23 mouse cellular contexts compared by ENCODE assay signal in the genomic region with DNA sequence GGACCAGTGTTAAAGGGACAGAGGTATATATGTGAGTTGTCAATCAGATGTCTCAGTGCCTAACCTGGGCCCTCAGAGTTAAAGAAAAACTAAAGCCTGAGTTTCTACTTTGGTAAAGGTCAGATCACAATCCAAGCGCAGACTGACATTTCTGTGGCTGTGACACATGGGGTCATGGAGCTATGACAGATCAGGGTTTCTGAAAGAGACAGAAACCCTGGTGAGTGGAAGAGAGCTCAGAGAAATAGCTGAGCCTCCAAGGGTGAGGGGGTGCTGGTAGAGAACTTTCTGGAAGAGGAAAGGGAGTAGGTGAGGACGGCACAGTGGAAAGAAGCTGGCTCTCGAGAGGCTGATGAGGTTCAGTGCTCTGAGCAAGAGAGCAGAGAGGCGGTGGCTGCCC. TPM values are rescaled to one million over a fixed set of nuclear protein-coding genes. Genes with fewer than 3 reads are reported as not detected.
DNase-seq lines count a peak whose midpoint lies in the region; TF ChIP-seq lines count a peak whose summit lies in the region.
"Had no signal": no experiment of that assay in that cellular context is flagged by ENCODE, and none has a peak within 500 bp of the region (broad histone marks: within the 10 kb centered on the region; RNA-seq: fewer than 3 reads in every experiment).

No protein-coding gene starts in this region.

- intact Hi-C loops in gastrocnemius, adult 2 months (cut with DNase I), result no loop called here

- TF ChIP-seq CTCF in gastrocnemius, adult 2 months (IDR thresholded peaks at IDR 0.05), result no peak

- peak overlapping the region; percentile 90 for H3K27ac ChIP-seq in gastrocnemius, adult 2 months
- H3K27ac ChIP-seq: embryonic facial prominence, embryonic 13.5 days; embryonic facial prominence, embryonic 15.5 days; forebrain, embryonic 10.5 days; forebrain, embryonic 12.5 days had no signal

- DNase-seq in adrenal gland, adult (ENCODE audit: inconsistent age in 2 of 2, low spot score in 1 of 2), result peak; percentile 58 to 85
- DNase-seq in adrenal gland, postnatal 4 days (ENCODE audit: low spot score in 2 of 2), result no peak
- DNase-seq in adrenal gland, postnatal 36 days, result peak; percentile 46 to 55
- no peak for DNase-seq in adrenal gland, adult 8-10 months
- no peak for DNase-seq in gastrocnemius, adult 2 months
- no peak for DNase-seq in gastrocnemius, postnatal 10 days
- DNase-seq in induced T-regulatory cell, adult 2 months (ENCODE audit: low read depth), result peak; percentile 39
- DNase-seq: adrenal gland, postnatal 25 days; B cell, adult 2 months; cerebellum, adult 11 months; cerebellum, adult 18-20 months; cerebellum, adult 8-10 months; cerebellum, postnatal 14 days; cerebellum, postnatal 36 days; embryo, embryonic 11 days had no signal

- no peak overlapping the region for H3K4me3 ChIP-seq in gastrocnemius, adult 2 months
- H3K4me3 ChIP-seq: embryonic facial prominence, embryonic 13.5 days; embryonic facial prominence, embryonic 15.5 days; erythroblast, embryonic 14.5 days; forebrain, embryonic 10.5 days; forebrain, embryonic 12.5 days had no signal

RNA-seq across cellular contexts. Expression of gene Mamstr, which starts 6.9 kb away (rescaled TPM):
- total RNA-seq in adrenal gland, postnatal 4 days (2021), result 10 to 100 TPM; 11.5 to 14.2 TPM
- 10 to 100 TPM in 1 of 2 experiments, 1 to 10 TPM in 1; 3.0 to 11.0 TPM for total RNA-seq in adrenal gland, postnatal 36 days (2021)
- total RNA-seq in adrenal gland, adult 8-10 months (2022), result 10 to 100 TPM in 1 of 4 experiments, 1 to 10 TPM in 3; 2.4 to 14.9 (median 3.6) TPM
- total RNA-seq in gastrocnemius, adult 2 months (2021), result 10 to 100 TPM; 18.7 to 44.9 TPM
- 100 to 1,000 TPM; 105 to 131 TPM for total RNA-seq in gastrocnemius, postnatal 10 days (2021)
- total RNA-seq: MEL had no signal

RNA-seq across cellular contexts. Expression of gene Rasip1, which starts 19.4 kb away (rescaled TPM):
- total RNA-seq in adrenal gland, postnatal 4 days (2021), result 10 to 100 TPM; 31.1 to 31.2 TPM
- 10 to 100 TPM; 18.7 to 26.0 TPM for total RNA-seq in adrenal gland, postnatal 36 days (2021)
- total RNA-seq in adrenal gland, adult 8-10 months (2022), result 10 to 100 TPM; 15.5 to 30.2 (median 21.4) TPM
- total RNA-seq in gastrocnemius, adult 2 months (2021), result 1 to 10 TPM; 5.7 to 8.0 TPM
- 10 to 100 TPM; 17.2 to 19.7 TPM for total RNA-seq in gastrocnemius, postnatal 10 days (2021)
- total RNA-seq: common myeloid progenitor, adult 5-6 weeks had no signal

RNA-seq across cellular contexts. Expression of gene Fut2, which starts 19.5 kb away (rescaled TPM):
- total RNA-seq in adrenal gland, postnatal 4 days (2021), result under 1 TPM in 1 of 2 experiments, not detected in 1; 0.42 TPM
- under 1 TPM in 1 of 2 experiments, not detected in 1; 0.17 TPM for total RNA-seq in adrenal gland, postnatal 36 days (2021)
- total RNA-seq in adrenal gland, adult 8-10 months (2022), result under 1 TPM in 2 of 4 experiments, not detected in 2; 0.11 to 0.18 TPM
- total RNA-seq in gastrocnemius, adult 2 months (2021), result under 1 TPM; 0.14 to 0.28 TPM
- under 1 TPM in 1 of 2 experiments, not detected in 1; 0.11 TPM for total RNA-seq in gastrocnemius, postnatal 10 days (2021)
- total RNA-seq: adrenal gland, postnatal 25 days; common myeloid progenitor, adult 5-6 weeks; MEL had no signal

RNA-seq across cellular contexts. Expression of gene Izumo1, which starts 25.1 kb away (rescaled TPM):
- total RNA-seq in adrenal gland, postnatal 4 days (2021), result 1 to 10 TPM in 1 of 2 experiments, under 1 TPM in 1; 0.54 to 1.1 TPM
- under 1 TPM; 0.16 to 0.20 TPM for total RNA-seq in adrenal gland, postnatal 36 days (2021)
- total RNA-seq in adrenal gland, adult 8-10 months (2022), result under 1 TPM; 0.14 to 0.68 (median 0.38) TPM
- under 1 TPM in 1 of 2 experiments, not detected in 1; 0.20 TPM for total RNA-seq in gastrocnemius, adult 2 months (2021)
- total RNA-seq in gastrocnemius, postnatal 10 days (2021), result under 1 TPM in 1 of 2 experiments, not detected in 1; 0.38 TPM
- total RNA-seq: MEL had no signal

RNA-seq across cellular contexts. Expression of gene Fut1, which starts 29.6 kb away (rescaled TPM):
- under 1 TPM in 1 of 2 experiments, not detected in 1; 0.22 TPM for total RNA-seq in adrenal gland, postnatal 4 days (2021)
- not detected for total RNA-seq in adrenal gland, postnatal 36 days (2021)
- total RNA-seq in adrenal gland, adult 8-10 months (2022), result not detected
- total RNA-seq in gastrocnemius, adult 2 months (2021), result not detected
- total RNA-seq in gastrocnemius, postnatal 10 days (2021), result not detected
- total RNA-seq: adrenal gland, adult 18-20 months; adrenal gland, postnatal 25 days; common myeloid progenitor, adult 5-6 weeks; MEL had no signal

Comparison
In these comparisons a context has a peak if more than half of its experiments do, and no peak if none do; other contexts are left out.
1. DNase-seq: peak in adrenal gland, adult (2 of 2), adrenal gland, postnatal 36 days (2 of 2) and induced T-regulatory cell, adult 2 months (single experiment); none in adrenal gland, postnatal 4 days (0 of 2), adrenal gland, adult 8-10 months (single experiment), gastrocnemius, adult 2 months (single experiment) and gastrocnemius, postnatal 10 days (single experiment).